Mouse (Mus musculus): ENCODE results near the gene Pip4p1. TPM values are rescaled to one million over a fixed set of nuclear protein-coding genes. Genes with fewer than 3 reads are reported as not detected.
A peak's percentile ranks its signal among the peaks of the same experiment; 100 is the strongest.
"Not testable (repeated sequence)": the region's sequence is repeated elsewhere in the genome, so short reads cannot be mapped to it uniquely, and the experiment has no call there.

Gene Pip4p1
- total and polyA plus RNA-seq, 3 experiments: 18.1 to 35.5 (median 28.1) TPM

- H3K79me2 ChIP-seq (replicated peaks; ENCODE audit: control insufficient read depth, extremely low read depth, insufficient read depth, poor library complexity, severe bottlenecking): peaks cover 12% of the 10 kb centered on the region
- peak overlapping the region; percentile 73 to 97 (median 85) for H3K4me3 ChIP-seq (replicated peaks in 1 of 3; ENCODE audit: low read depth in 2 of 3, low read length in 2 of 3, poor library complexity in 1 of 3)
- H3K9ac ChIP-seq (ENCODE audit: insufficient read depth, low read depth): peak overlapping the region; percentile 66
- H3K27ac ChIP-seq (ENCODE audit: insufficient read depth, low read depth); H3K27me3 ChIP-seq (replicated peaks); H3K9me3 ChIP-seq (replicated peaks; ENCODE audit: low read length); dilution Hi-C loops (cut with MboI; ENCODE audit: extremely low pct_ligation_motif_present, extremely low pct_unique_long_range_greater_than_20kb, low sequenced_read_pairs); in situ Hi-C loops (cut with MboI; ENCODE audit: low pct_ligation_motif_present, low pct_unique_long_range_greater_than_20kb, low sequenced_read_pairs): not testable (repeated sequence)
- H3K4me2 ChIP-seq (ENCODE audit: insufficient read depth, low read depth, poor library complexity, severe bottlenecking): peak overlapping the region; percentile 87
- peak; percentile 97 for TF ChIP-seq TBP (conservative IDR thresholded peaks at IDR 0.05; ENCODE audit: low read depth, low read length)
- peak; percentile 37 for DNase-seq (ENCODE audit: extremely low read depth)
- H3K36me3 ChIP-seq (replicated peaks in 1 of 2; ENCODE audit: control insufficient read depth in 1 of 2, insufficient read depth in 1 of 2, low read length in 1 of 2): peaks cover 26 to 46% of the 10 kb centered on the region in 2 experiments
- H3K4me1 ChIP-seq (ENCODE audit: control insufficient read depth in 1 of 2, insufficient read depth in 2 of 2): peaks cover 0 to 31% of the 10 kb centered on the region in 2 experiments; a peak in 2 of 4 replicates
Observed at GRCm38 (mm10) chr14:50923437-50923836, 7.2 kb downstream of the Pip4p1 start.

- H3K9ac ChIP-seq (ENCODE audit: insufficient read depth, low read depth): no peak overlapping the region
- DNase-seq (ENCODE audit: extremely low read depth): no peak
- no peaks in the 10 kb centered on the region for H3K79me2 ChIP-seq (replicated peaks; ENCODE audit: control insufficient read depth, extremely low read depth, insufficient read depth, poor library complexity, severe bottlenecking)
- in situ Hi-C loops (cut with MboI; ENCODE audit: low pct_ligation_motif_present, low pct_unique_long_range_greater_than_20kb, low sequenced_read_pairs) (no loop called here), dilution Hi-C loops (cut with MboI; ENCODE audit: extremely low pct_ligation_motif_present, extremely low pct_unique_long_range_greater_than_20kb, low sequenced_read_pairs) (no loop called here)
- no peaks in the 10 kb centered on the region for H3K27me3 ChIP-seq (replicated peaks)
- no peaks in the 10 kb centered on the region for H3K9me3 ChIP-seq (replicated peaks; ENCODE audit: low read length)
- H3K36me3 ChIP-seq (replicated peaks in 1 of 2; ENCODE audit: control insufficient read depth in 1 of 2, insufficient read depth in 1 of 2, low read length in 1 of 2): peaks cover 17 to 56% of the 10 kb centered on the region in 2 experiments
- no peak overlapping the region for H3K4me2 ChIP-seq (ENCODE audit: insufficient read depth, low read depth, poor library complexity, severe bottlenecking)
- H3K27ac ChIP-seq (ENCODE audit: insufficient read depth, low read depth): no peak overlapping the region
- no peaks in the 10 kb centered on the region for H3K4me1 ChIP-seq (ENCODE audit: control insufficient read depth in 1 of 2, insufficient read depth in 2 of 2)
- H3K4me3 ChIP-seq (replicated peaks in 1 of 3; ENCODE audit: low read depth in 2 of 3, low read length in 2 of 3, poor library complexity in 1 of 3): no peak overlapping the region
- TF ChIP-seq MXI1 (IDR thresholded peaks at IDR 0.05; ENCODE audit: low read depth, low read length) (no peak), IRF4 (IDR thresholded peaks at IDR 0.05; ENCODE audit: low read depth, low read length) (no peak), ZC3H11A (IDR thresholded peaks at IDR 0.05; ENCODE audit: low read depth, low read length) (no peak), TCF12 (IDR thresholded peaks at IDR 0.05; ENCODE audit: low read depth, low read length) (no peak), CHD2 (IDR thresholded peaks at IDR 0.05; ENCODE audit: low read length) (no peak), NELFE (IDR thresholded peaks at IDR 0.05; ENCODE audit: low read depth, low read length) (no peak), MYC (IDR thresholded peaks at IDR 0.05; ENCODE audit: low read depth, low read length) (no peak)
Observed at GRCm38 (mm10) chr14:50911356-50911755, 19.3 kb downstream of the Pip4p1 start.

- Histone ChIP-seq H3K79me2 (replicated peaks; ENCODE audit: control insufficient read depth, extremely low read depth, insufficient read depth, poor library complexity, severe bottlenecking) (no peaks in the 10 kb centered on the region), H3K4me2 (ENCODE audit: insufficient read depth, low read depth, poor library complexity, severe bottlenecking) (no peak overlapping the region), H3K9me3 (replicated peaks; ENCODE audit: low read length) (no peaks in the 10 kb centered on the region), H3K4me1 (ENCODE audit: control insufficient read depth in 1 of 2, insufficient read depth in 2 of 2) (no peaks in the 10 kb centered on the region), H3K9ac (ENCODE audit: insufficient read depth, low read depth) (no peak overlapping the region), H3K36me3 (replicated peaks in 1 of 2; ENCODE audit: control insufficient read depth in 1 of 2, insufficient read depth in 1 of 2, low read length in 1 of 2) (peaks cover 0 to 26% of the 10 kb centered on the region in 2 experiments), H3K4me3 (replicated peaks in 1 of 3; ENCODE audit: low read depth in 2 of 3, low read length in 2 of 3, poor library complexity in 1 of 3) (no peak overlapping the region), H3K27ac (ENCODE audit: insufficient read depth, low read depth) (no peak overlapping the region), H3K27me3 (replicated peaks) (no peaks in the 10 kb centered on the region)
- DNase-seq (ENCODE audit: extremely low read depth): no peak
- in situ Hi-C loops (cut with MboI; ENCODE audit: low pct_ligation_motif_present, low pct_unique_long_range_greater_than_20kb, low sequenced_read_pairs) (no loop called here), dilution Hi-C loops (cut with MboI; ENCODE audit: extremely low pct_ligation_motif_present, extremely low pct_unique_long_range_greater_than_20kb, low sequenced_read_pairs) (no loop called here)
- TF ChIP-seq CTCF (conservative IDR thresholded peaks at IDR 0.05 in 1 of 2, IDR thresholded peaks at IDR 0.05 in 1 of 2; ENCODE audit: low read depth in 2 of 2, low read length in 2 of 2) (no peak), IRF4 (IDR thresholded peaks at IDR 0.05; ENCODE audit: low read depth, low read length) (no peak), KAT2A (IDR thresholded peaks at IDR 0.05; ENCODE audit: insufficient replicate concordance, low read length) (no peak), ZKSCAN1 (IDR thresholded peaks at IDR 0.05; ENCODE audit: borderline replicate concordance, low read depth, low read length) (no peak), RAD21 (IDR thresholded peaks at IDR 0.05; ENCODE audit: low read depth, low read length) (no peak), NELFE (IDR thresholded peaks at IDR 0.05; ENCODE audit: low read depth, low read length) (no peak), HCFC1 (IDR thresholded peaks at IDR 0.05; ENCODE audit: low read depth, low read length) (no peak), ETS1 (conservative IDR thresholded peaks at IDR 0.05; ENCODE audit: low read depth, low read length) (no peak), CHD1 (IDR thresholded peaks at IDR 0.05; ENCODE audit: low read depth, low read length) (no peak), POLR2A (IDR thresholded peaks at IDR 0.05; ENCODE audit: low read depth, low read length) (no peak), USF2 (conservative IDR thresholded peaks at IDR 0.05; ENCODE audit: low read depth, low read length) (no peak), TBP (conservative IDR thresholded peaks at IDR 0.05; ENCODE audit: low read depth, low read length) (no peak), ZC3H11A (IDR thresholded peaks at IDR 0.05; ENCODE audit: low read depth, low read length) (no peak), JUN (IDR thresholded peaks at IDR 0.05; ENCODE audit: insufficient read depth, low read depth, low read length) (no peak), E2F4 (IDR thresholded peaks at IDR 0.05; ENCODE audit: insufficient replicate concordance, low read depth, low read length) (no peak), ZNF384 (IDR thresholded peaks at IDR 0.05; ENCODE audit: low read depth, low read length) (no peak), POLR2AphosphoS2 (IDR thresholded peaks at IDR 0.05; ENCODE audit: low read depth, low read length) (no peak), ELF1 (IDR thresholded peaks at IDR 0.05; ENCODE audit: low read depth, low read length) (no peak), TCF12 (IDR thresholded peaks at IDR 0.05; ENCODE audit: low read depth, low read length) (no peak)
Observed at GRCm38 (mm10) chr14:50908126-50908525, 22.5 kb downstream of the Pip4p1 start.

Data from CH12.LX (cell line).